Mouse (Mus musculus): Measurements from ENCODE around the gene Coa7. TPM values are rescaled to one million over a fixed set of nuclear protein-coding genes. Genes with fewer than 3 reads are reported as not detected.

Coa7 gene
- total RNA-seq, 2 experiments from 2014 or later = 0.38 to 0.51 TPM

DNA sequence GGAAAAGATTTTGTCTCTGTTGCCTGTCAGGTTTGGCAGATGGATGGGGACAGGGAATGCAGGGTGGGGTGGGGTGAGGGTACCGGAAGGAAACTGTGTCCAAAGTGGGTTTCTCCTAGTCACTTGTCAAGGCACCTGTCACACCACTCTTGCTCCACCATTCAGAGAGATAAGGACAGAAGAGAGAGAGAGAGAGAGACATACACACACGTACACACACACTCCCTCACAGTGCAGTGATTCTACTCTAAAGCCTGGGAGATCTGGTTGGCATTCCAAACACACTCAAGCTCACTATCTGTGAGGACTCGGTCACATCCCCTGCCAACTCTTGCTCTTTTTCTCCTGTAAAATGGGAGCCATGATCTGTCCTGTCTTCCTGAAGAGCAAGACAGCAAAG, 44.2 kb downstream of the Coa7 start:
- ATAC-seq (replicated peaks; ENCODE audit: low FRiP score, poor library complexity, severe bottlenecking) = no peak

GRCm38 (mm10) chr4:108379476-108379875, 51.5 kb downstream of the Coa7 start:
- ATAC-seq (replicated peaks; ENCODE audit: low FRiP score, poor library complexity, severe bottlenecking) = no peak

GRCm38 (mm10) chr4:108380146-108380545, 52.2 kb downstream of the Coa7 start:
- ATAC-seq (replicated peaks; ENCODE audit: low FRiP score, poor library complexity, severe bottlenecking) = no peak

GRCm38 (mm10) chr4:108383183-108383714, 55.3 kb downstream of the Coa7 start, which contains the start of gene Shisal2a:
TSS of gene Shisal2a (minus strand) at chr4:108383349.
- ATAC-seq (replicated peaks; ENCODE audit: low FRiP score, poor library complexity, severe bottlenecking) = no peak

DNA sequence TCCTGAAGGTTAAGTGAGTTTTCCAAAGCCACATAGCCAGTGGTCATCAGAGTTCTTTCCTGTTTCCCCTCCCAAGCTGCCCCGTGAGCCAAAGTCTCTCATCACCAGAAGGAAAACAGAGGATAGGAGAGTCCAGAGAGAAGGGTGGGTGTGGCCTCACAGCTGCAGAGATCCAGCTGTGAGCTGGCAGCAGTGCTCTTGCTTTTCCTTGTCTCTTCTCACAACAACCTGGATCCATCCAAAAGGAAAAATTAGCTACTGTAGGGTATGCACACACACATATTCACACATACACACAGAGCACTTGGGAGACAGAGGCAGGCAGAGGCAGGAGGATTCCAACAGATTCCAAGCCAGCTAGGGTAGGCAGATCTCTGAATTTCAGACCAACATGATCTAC, 58.1 kb downstream of the Coa7 start:
- no peak for ATAC-seq (replicated peaks; ENCODE audit: low FRiP score, poor library complexity, severe bottlenecking)

- no peak for ATAC-seq (replicated peaks; ENCODE audit: low FRiP score, poor library complexity, severe bottlenecking)
Observed at GRCm38 (mm10) chr4:108387106-108387505, 59.2 kb downstream of the Coa7 start.

DNA sequence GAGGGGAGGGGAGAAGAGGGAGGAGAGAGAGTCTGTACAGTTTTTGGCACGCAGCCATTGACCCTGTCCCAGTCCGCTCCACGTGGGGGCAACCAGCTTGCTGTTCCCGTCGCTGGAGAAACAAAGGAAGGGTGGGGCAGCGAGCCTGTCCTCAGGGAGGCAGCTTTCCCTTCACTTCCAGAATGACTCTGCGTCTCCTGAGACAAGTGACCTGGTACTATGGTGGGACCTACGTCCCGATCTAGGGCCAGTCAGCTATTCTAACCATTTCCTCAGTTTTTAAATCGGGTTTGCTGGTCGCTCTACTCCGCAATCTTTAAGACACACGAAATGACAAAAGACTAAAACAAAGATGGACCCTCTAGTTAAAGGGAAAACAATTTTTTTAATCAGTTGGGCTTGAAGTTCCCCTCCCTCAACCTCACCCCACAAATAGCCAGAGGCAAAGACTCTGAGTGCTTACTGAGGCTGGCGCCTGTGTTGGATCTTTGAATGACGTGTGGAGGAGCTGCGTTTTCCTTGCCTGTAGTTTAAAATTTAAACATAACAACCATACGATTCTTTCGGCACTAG, 59.8 kb downstream of the Coa7 start:
- ATAC-seq (replicated peaks; ENCODE audit: low FRiP score, poor library complexity, severe bottlenecking) = no peak

DNA sequence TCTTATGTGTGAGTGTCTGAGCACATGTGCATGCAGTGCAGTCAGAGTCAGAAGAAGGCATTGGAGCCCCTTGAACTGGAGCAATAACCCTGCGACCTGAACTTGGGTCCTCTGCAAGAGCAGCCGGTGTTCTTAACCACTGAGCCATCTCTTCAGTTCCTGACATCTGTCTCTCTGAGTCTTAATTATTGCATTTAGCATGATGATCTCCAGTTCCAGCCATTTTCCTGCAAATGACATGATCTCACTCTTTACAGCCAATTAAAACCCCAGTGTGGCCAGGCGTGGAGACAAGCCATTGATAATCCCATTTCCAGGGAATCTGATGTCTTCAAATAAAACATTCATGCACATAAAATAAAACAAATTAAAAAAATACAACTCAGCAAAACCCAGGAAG, 60.8 kb downstream of the Coa7 start:
- no peak for ATAC-seq (replicated peaks; ENCODE audit: low FRiP score, poor library complexity, severe bottlenecking)

GRCm38 (mm10) chr4:108391124-108391523, 63.2 kb downstream of the Coa7 start:
- ATAC-seq (replicated peaks; ENCODE audit: low FRiP score, poor library complexity, severe bottlenecking) = no peak

Other genes with a start within 250 kb of the Coa7 start
- gene Podn, start 231.7 kb upstream of the Coa7 start, total RNA-seq (2015; ENCODE audit: low replicate concordance) = not detected in 2 replicates
- gene Podn, start 231.7 kb upstream of the Coa7 start, total RNA-seq (2017; ENCODE audit: low replicate concordance) = not detected in 2 replicates
- gene Scp2, start 183.1 kb upstream of the Coa7 start, total RNA-seq (2015; ENCODE audit: low replicate concordance) = 78.6 and 95.5 TPM in 2 replicates
- 74.2 and 99.8 TPM in 2 replicates for gene Scp2, start 183.1 kb upstream of the Coa7 start, total RNA-seq (2017; ENCODE audit: low replicate concordance)
- not detected in 2 replicates for gene Echdc2, start 162.7 kb upstream of the Coa7 start, total RNA-seq (2015; ENCODE audit: low replicate concordance)
- not detected in 2 replicates for gene Echdc2, start 162.7 kb upstream of the Coa7 start, total RNA-seq (2017; ENCODE audit: low replicate concordance)
- gene Zyg11a, start 110.1 kb upstream of the Coa7 start, total RNA-seq (2015; ENCODE audit: low replicate concordance) = not detected in 2 replicates
- not detected in 2 replicates for gene Zyg11a, start 110.1 kb upstream of the Coa7 start, total RNA-seq (2017; ENCODE audit: low replicate concordance)
- 3.8 and 4.0 TPM in 2 replicates for gene Zyg11b, start 27.0 kb upstream of the Coa7 start, total RNA-seq (2015; ENCODE audit: low replicate concordance)
- gene Zyg11b, start 27.0 kb upstream of the Coa7 start, total RNA-seq (2017; ENCODE audit: low replicate concordance) = 3.8 and 3.9 TPM in 2 replicates
- gene Shisal2a, start 55.2 kb downstream of the Coa7 start, total RNA-seq (2015; ENCODE audit: low replicate concordance) = not detected in 2 replicates
- not detected in 2 replicates for gene Shisal2a, start 55.2 kb downstream of the Coa7 start, total RNA-seq (2017; ENCODE audit: low replicate concordance)
- gene Gpx7, start 78.8 kb downstream of the Coa7 start, total RNA-seq (2015; ENCODE audit: low replicate concordance) = not detected in 2 replicates
- not detected in 2 replicates for gene Gpx7, start 78.8 kb downstream of the Coa7 start, total RNA-seq (2017; ENCODE audit: low replicate concordance)
- gene Tut4, start 131.3 kb downstream of the Coa7 start, total RNA-seq (2015; ENCODE audit: low replicate concordance) = 11.1 and 13.1 TPM in 2 replicates
- gene Tut4, start 131.3 kb downstream of the Coa7 start, total RNA-seq (2017; ENCODE audit: low replicate concordance) = 8.4 and 18.3 TPM in 2 replicates